Mouse (Mus musculus): ENCODE data around the gene Slc5a9.
A peak's percentile ranks its signal among the peaks of the same experiment; 100 is the strongest.
"Not testable (repeated sequence)": the region's sequence is repeated elsewhere in the genome, so short reads cannot be mapped to it uniquely, and the experiment has no call there.

Slc5a9 gene

GRCm38 (mm10) chr4:111902775-111903174 lies at the start of gene Slc5a9:
Gene Slc5a9, minus strand, starts transcription at chr4:111902918.
- DNase-seq: no peak

DNA sequence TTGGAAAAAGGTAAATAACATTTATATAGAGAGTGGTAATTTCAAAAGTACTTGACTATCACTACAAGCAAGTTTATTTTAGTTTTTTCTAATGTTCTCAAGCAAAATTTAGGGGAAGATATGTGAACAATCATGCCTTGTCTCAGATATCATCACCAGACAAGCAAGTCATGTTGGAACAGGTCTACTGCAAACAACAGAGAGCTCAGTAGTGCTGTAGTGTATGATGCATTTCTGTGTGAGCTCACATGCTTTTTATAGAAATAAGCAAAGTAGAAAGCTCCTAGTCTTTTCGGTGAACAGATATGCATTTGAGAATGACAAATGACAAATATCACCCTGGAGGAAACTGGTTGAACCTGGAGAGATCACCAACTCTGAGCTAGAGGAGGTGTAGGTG lies 16.4 kb upstream of the Slc5a9 start, which contains the start of gene Skint8:
Gene Skint8, plus strand, starts transcription at position 301 of the 400 bp plus-strand sequence.
- no peak for DNase-seq

DNA sequence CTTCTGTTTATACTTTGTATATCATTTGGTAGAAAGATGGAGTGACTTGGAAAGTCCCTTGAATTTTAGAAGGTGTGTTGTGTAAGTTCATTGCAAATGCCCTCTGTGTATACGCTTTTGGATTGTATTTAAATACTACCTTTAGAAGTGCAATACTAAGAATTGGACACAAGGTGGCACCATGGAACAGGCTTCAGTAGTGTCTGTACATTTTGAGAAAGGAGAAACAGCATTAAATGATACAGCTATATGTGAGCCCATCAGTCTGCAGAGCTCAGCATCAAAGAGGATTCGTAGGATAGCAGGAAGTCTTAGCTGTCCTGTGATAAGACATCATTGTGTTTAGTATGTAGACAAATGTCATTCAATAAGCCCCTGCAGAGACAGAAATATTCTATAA lies 5.2 kb upstream of the Slc5a9 start:
- no peak for DNase-seq

DNA sequence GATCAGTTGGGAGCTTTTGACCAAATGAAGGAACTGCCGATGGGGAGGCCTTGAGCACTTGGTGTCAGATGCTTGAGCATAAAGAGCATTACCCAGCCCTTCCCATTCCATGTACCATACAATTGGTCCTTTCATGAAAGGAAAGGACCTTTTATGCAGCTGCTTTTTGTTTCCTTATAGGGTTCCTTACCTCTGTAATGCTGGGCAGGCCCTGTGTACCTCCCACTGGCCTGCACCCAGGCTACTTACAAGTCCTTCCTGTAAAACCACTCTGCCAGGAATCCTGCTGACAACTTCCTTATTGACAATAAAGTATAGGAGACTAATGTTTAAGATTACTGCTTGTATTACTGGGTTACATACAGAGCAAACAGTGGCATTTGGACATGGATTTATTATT lies 1.2 kb downstream of the Slc5a9 start:
- DNase-seq: no peak

GRCm38 (mm10) chr4:111900491-111900890 lies 2.2 kb downstream of the Slc5a9 start:
- DNase-seq: not testable (repeated sequence)

DNA sequence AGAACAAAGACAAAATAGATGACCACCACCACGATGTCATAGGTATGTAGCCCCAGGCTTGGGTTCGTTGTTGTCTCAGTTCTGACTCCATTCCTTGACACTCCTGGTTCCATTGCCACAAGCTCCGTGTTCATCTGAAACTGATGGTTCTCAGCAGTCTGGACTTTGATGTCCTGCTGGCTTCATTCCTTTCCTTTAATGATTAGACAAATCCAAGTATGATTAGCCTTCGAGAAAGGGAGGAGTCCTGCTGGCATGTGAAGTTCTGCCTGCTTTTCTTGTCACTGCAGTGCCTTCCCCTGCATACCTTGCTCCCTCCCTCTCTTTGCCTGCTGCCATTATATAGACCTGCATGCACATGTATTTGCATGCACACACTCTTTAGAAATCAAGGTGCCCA lies 4.2 kb downstream of the Slc5a9 start:
- DNase-seq: no peak

- no peak for DNase-seq
Measured at GRCm38 (mm10) chr4:111897755-111898154, 5.0 kb downstream of the Slc5a9 start.

DNA sequence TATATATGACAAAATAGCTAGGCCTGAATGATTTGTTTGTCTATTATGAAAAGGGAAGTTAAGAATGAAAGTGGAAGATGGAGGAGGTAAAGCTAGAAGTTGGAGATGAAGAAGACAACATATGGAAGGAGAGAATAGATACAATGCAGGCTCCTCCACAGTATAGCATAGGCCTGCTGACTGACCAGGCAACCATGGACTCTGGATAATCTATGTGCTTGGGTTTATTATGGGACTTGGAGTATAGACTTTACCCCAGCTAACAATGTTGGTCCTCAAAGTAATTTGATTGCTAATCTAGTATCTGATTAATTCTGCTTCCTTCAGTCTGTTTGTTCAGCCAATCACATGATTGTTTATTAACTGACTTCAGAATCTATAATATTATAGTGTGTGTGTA lies 10.6 kb downstream of the Slc5a9 start:
- DNase-seq: no peak

DNA sequence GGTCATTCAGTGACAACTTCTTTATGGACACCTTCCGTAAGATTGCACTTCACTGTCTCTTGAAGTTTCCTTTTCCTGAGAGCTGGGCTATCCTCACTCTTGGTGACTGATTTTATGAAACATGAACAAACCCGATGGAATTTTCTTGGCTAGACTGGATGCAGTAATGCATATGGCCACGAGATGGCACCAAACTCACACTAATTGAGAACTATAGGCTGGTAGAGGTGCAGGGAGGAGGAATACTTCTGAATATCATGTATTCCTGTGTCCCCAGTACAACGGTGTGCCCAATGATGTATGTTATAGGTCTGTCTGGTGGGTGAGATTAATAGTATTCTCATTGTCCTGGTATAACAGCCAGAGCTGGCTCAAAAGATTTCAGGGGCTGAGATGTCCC lies 16.1 kb downstream of the Slc5a9 start:
- peak; percentile 70 for DNase-seq

DNA sequence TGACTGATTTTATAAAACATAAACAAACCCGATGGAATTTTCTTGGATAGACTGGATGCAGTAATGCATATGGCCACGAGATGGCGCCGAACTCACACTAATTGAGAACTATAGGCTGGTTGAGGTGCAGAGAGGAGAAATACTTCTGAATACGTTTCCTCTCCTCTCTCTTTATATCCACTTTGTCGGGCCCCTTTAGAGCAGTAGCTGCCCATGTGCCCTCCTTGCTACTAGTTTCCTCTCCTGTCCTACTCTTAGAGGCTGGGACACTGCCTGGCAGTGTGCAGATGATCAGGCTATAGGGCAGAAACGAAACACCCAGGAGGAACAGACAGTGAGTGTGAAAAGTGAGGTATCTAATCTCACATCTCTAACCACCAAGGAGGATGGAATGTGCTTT lies 16.7 kb downstream of the Slc5a9 start:
- DNase-seq: peak; percentile 64

DNA sequence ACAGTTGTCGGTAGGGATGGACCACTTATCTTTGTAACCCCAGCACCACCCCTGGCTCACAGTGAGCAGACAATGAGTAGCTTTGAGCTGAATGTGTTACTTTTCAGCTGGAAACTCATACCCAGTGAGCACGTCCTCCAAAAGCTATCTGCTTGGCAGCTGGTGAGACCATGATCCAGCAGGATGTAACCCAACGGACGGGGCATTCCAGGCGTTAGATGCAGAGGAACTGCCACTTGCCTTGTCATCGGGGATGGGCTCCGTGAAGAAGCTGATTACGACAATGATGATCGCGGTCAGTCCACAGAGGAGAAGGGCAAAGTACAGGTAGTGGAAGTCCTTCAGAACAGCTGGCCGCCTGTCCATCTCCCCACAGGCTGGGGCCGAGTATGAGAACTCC lies 19.2 kb downstream of the Slc5a9 start:
- no peak for DNase-seq

- DNase-seq: peak; percentile 47
Measured at GRCm38 (mm10) chr4:111880112-111880875, 22.4 kb downstream of the Slc5a9 start.

- DNase-seq: no peak
Measured at GRCm38 (mm10) chr4:111867743-111868401, 34.8 kb downstream of the Slc5a9 start.

- no peak for DNase-seq
Measured at GRCm38 (mm10) chr4:111866701-111867100, 36.0 kb downstream of the Slc5a9 start.

GRCm38 (mm10) chr4:111852626-111853025 lies 50.1 kb downstream of the Slc5a9 start:
- DNase-seq: no peak

- no peak for DNase-seq
Measured at GRCm38 (mm10) chr4:111838882-111839281, 63.8 kb downstream of the Slc5a9 start.
